Mouse (Mus musculus) right cerebral cortex, postnatal 25 days (tissue): Measurements from ENCODE around the gene 4921504E06Rik.
A peak's percentile ranks its signal among the peaks of the same experiment; 100 is the strongest.

Source experiments
- DNase-seq: peaks from one replicate; pipeline ENCODE4 v3.0.0; 2022

Gene 4921504E06Rik

DNA sequence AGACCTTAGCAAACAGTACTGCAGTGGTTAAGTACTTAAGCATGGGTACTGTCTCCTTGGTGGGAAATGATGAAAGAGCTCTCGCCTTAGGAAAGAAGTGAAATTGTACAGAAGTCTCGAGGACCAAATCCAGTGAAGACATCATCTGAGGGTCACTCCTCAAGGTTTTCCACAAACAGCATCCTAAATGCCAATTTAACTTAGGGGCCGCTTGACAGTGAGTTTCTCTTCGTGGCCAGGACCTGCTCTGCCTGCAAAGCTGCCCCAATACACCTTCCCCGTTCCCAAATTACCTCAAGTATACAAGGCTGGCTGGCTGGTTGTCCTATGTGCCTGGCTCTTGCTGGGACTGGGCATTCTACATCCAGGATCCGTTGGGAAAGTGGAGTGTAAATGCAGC, 137.6 kb downstream of the 4921504E06Rik start:
- DNase-seq, result no peak

DNA sequence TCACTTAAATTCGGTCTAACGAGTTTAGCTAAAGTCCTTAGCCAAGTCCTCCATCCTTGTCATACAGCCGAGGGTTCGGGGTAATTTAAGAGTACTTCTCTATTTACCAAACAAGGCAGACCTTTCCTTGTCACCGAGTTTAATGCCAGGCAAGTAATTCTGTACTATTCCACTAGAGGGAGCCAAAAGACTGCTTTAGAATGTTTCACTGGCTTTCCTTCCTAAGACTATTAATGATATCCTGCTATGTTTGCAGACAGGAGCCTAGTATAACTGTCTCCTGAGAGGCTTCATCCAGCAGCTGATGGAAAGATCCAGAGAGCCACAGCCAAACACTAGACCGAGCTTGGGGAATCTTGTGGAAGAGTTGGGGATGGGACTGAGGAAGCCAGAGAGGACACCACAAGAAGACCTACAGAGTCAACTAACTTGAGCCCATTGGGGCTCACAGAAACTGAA, 138.6 kb downstream of the 4921504E06Rik start:
- peak; percentile 12 for DNase-seq

DNA sequence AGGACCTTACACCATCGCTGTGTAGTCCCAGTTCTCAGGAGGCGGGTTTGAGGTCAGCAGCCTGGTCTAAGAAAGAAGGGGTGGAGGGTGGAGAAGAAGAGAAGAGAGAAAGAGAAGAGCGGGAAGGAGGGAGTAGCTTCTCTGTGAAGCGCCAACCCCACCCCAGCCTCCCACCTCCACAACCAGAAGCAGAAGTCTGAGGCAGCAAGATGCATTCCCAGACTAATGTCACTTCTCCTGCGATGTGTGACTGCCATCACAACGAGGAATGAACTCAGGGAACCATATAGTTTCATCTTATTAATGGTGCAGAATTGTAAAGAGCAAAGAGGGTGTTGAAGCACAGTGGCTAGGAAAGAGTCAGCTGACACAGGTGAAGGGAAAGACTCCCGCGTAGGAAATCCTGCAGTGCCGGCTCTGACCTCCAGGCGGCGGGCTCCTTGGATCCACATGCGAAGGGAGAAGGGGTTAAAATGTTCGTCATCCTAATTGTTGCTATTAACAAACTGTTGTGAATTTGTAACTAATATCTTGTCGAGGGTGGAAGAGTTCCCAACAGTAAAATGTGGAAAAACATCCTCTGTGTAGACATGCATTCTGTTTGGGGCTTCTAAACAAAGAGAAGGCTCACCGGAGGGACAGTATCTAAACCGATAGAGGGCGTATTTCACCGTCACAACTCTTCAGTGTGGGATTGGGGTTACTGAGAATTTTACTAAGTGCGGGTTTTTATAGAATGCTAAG, 139.3 kb downstream of the 4921504E06Rik start:
- DNase-seq, result peak; percentile 62
